Mouse (Mus musculus) left cerebral cortex, postnatal 10 days (tissue): ENCODE results near the gene F13b. TPM values are rescaled to one million over a fixed set of nuclear protein-coding genes. Genes with fewer than 3 reads are reported as not detected.

Experiments used
- total RNA-seq, 2 experiments: library from RNA; stranded (reverse); gene quantifications; 2 replicates each; pipeline ENCODE4 v1.2.3; 2021

F13b gene
- total RNA-seq, 2 experiments from 2014 or later, result not detected

Other genes with a start within 250 kb of the F13b start
- gene Crb1, start 124.6 kb upstream of the F13b start, total RNA-seq, result 1 to 10 TPM; 1.1 to 1.2 TPM
- gene Zbtb41, start 79.4 kb upstream of the F13b start, total RNA-seq, result 10 to 100 TPM; 28.8 to 35.4 TPM
- 1 to 10 TPM; 2.0 to 2.2 TPM for gene Aspm, start 46.9 kb upstream of the F13b start, total RNA-seq
- not detected for gene Cfhr1, start 58.6 kb downstream of the F13b start, total RNA-seq